Mouse (Mus musculus) forebrain, embryonic 14.5 days (tissue): ENCODE data around the gene Rwdd4a. TPM values are rescaled to one million over a fixed set of nuclear protein-coding genes. Genes with fewer than 3 reads are reported as not detected.

Experiments used
- ATAC-seq: fragments of 200-750 bp; cut with Nextera tagmentation; 2 replicates; pipeline ENCODE4 v1.8.0; 2017; ENCODE audit warnings: mild to moderate bottlenecking, moderate library complexity
- DNase-seq: peaks from one replicate; pipeline ENCODE4 v3.0.0-alpha.2; 2015; ENCODE audit warnings: low spot score
- H3K27ac ChIP-seq: fragments of 300-500 bp; sonication (generic); 2 replicates; pipeline ENCODE4 v1.5.1; 2014; ENCODE audit warnings: low read depth, mild to moderate bottlenecking, control low read depth, low read length, moderate library complexity
- H3K27me3 ChIP-seq: fragments of 300-500 bp; sonication (generic); replicated peaks from 2 replicates; pipeline ENCODE4 v1.6.1; 2014; ENCODE audit warnings: low read length, control low read depth, mixed read lengths; ENCODE audit not compliant: control insufficient read depth, insufficient read depth
- H3K36me3 ChIP-seq: fragments of 300-500 bp; sonication (generic); 2 replicates; pipeline ENCODE4 v1.6.1; 2014; ENCODE audit warnings: low read length, control low read depth; ENCODE audit not compliant: control insufficient read depth, insufficient read depth
- H3K4me1 ChIP-seq: fragments of 300-500 bp; sonication (generic); 2 replicates; pipeline ENCODE4 v1.6.1; 2014; ENCODE audit warnings: antibody characterized with exemption, low read length, control low read depth; ENCODE audit not compliant: control insufficient read depth, insufficient read depth
- H3K4me2 ChIP-seq: fragments of 300-500 bp; sonication (generic); 2 replicates; pipeline ENCODE4 v1.6.1; 2014; ENCODE audit warnings: mild to moderate bottlenecking, control low read depth, low read length
- H3K4me3 ChIP-seq: fragments of 300-500 bp; sonication (generic); 2 replicates; pipeline ENCODE4 v1.5.1; 2014; ENCODE audit warnings: low read depth, low read length, control low read depth
- H3K9ac ChIP-seq: fragments of 300-500 bp; sonication (generic); 2 replicates; pipeline ENCODE4 v1.6.1; 2014; ENCODE audit warnings: mild to moderate bottlenecking, low read length, control low read depth, moderate library complexity
- H3K9me3 ChIP-seq: fragments of 300-500 bp; sonication (generic); replicated peaks from 2 replicates; pipeline ENCODE4 v1.6.1; 2016; ENCODE audit warnings: low read length, control low read depth, mixed read lengths; ENCODE audit not compliant: control insufficient read depth
- WGBS: fragments of 180-500 bp; shearing (Covaris S2); extraction: QIAGEN DNeasy Blood & Tissue Kit; methylation state at CpG from one replicate; pipeline ENCODE4 v1.1.7; 2014; 5-methylcytosine and 5-hydroxymethylcytosine counted together
- polyA plus RNA-seq: library from polyadenylated mRNA; unstranded; fragments of >200 nt; fragmentation: Nextera tagmentation; extraction: Ambion mirVana; gene quantifications from 2 replicates; pipeline ENCODE4 v1.2.1, GENCODE M21; 2014

Gene Rwdd4a
- polyA plus RNA-seq, 1 experiment from 2014 or later, result 49.7 TPM

GRCm38 (mm10) chr8:47513601-47514000, 19.9 kb upstream of the Rwdd4a start:
- Histone ChIP-seq H3K4me1 (no peaks in the 10 kb centered on the region), H3K27me3 (no peaks in the 10 kb centered on the region), H3K27ac (no peak overlapping the region), H3K9ac (no peak overlapping the region), H3K4me3 (no peak overlapping the region), H3K36me3 (peaks cover 76% of the 10 kb centered on the region), H3K4me2 (no peak overlapping the region), H3K9me3 (no peaks in the 10 kb centered on the region)
- ATAC-seq (no peak), DNase-seq (no peak)
- 96% methylated on average over 15 of the region's 15 CpGs for WGBS

- 95% methylated on average over 1 of the region's 1 CpGs for WGBS
- Histone ChIP-seq H3K9me3 (no peaks in the 10 kb centered on the region), H3K27me3 (no peaks in the 10 kb centered on the region), H3K4me2 (no peak overlapping the region), H3K9ac (no peak overlapping the region), H3K4me1 (peaks cover 5% of the 10 kb centered on the region), H3K27ac (no peak overlapping the region), H3K36me3 (peaks cover 55% of the 10 kb centered on the region), H3K4me3 (no peak overlapping the region)
- DNase-seq, result no peak
- ATAC-seq, result no peak
Observed at GRCm38 (mm10) chr8:47528094-47528493, 5.4 kb upstream of the Rwdd4a start.

DNA sequence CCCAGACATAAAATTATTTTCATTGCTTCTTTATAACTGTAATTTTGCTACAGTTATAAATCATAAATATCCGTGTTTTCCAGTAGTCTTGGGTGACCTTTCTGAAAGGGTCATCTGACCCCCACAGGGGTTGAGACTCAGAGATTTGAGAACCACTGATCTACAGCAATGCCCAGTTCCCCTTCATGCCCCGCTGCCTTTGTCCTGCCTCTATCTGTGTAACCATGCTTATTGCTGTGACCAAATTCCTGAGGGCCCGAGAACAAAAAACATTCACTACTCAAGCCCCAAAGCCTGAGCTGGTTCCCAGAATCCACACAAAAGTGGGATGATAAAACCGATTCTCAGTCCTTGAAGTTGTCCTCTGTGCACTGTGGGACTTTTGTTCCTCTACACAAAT, 4.9 kb downstream of the Rwdd4a start:
- DNase-seq, result no peak
- no peak for ATAC-seq
- H3K36me3 ChIP-seq, result peaks cover 38% of the 10 kb centered on the region
- 78% methylated on average over 4 of the region's 4 CpGs for WGBS
- no peak overlapping the region for H3K27ac ChIP-seq
- no peak overlapping the region for H3K4me3 ChIP-seq
- no peak overlapping the region for H3K4me2 ChIP-seq
- H3K9ac ChIP-seq, result no peak overlapping the region
- no peaks in the 10 kb centered on the region for H3K9me3 ChIP-seq
- peaks cover 11% of the 10 kb centered on the region for H3K4me1 ChIP-seq
- H3K27me3 ChIP-seq, result no peaks in the 10 kb centered on the region

GRCm38 (mm10) chr8:47542746-47543145, 9.3 kb downstream of the Rwdd4a start:
- H3K27ac ChIP-seq, result no peak overlapping the region
- H3K36me3 ChIP-seq, result peaks cover 76% of the 10 kb centered on the region
- DNase-seq, result no peak
- H3K4me1 ChIP-seq, result no peaks in the 10 kb centered on the region
- H3K4me3 ChIP-seq, result no peak overlapping the region
- WGBS, result 96% methylated on average over 16 of the region's 16 CpGs
- no peaks in the 10 kb centered on the region for H3K27me3 ChIP-seq
- no peaks in the 10 kb centered on the region for H3K9me3 ChIP-seq
- no peak overlapping the region for H3K4me2 ChIP-seq
- ATAC-seq, result no peak
- no peak overlapping the region for H3K9ac ChIP-seq

GRCm38 (mm10) chr8:47544094-47544493, 10.6 kb downstream of the Rwdd4a start:
- Histone ChIP-seq H3K4me2 (no peak overlapping the region), H3K9ac (no peak overlapping the region), H3K4me1 (no peaks in the 10 kb centered on the region), H3K36me3 (peaks cover 76% of the 10 kb centered on the region), H3K4me3 (no peak overlapping the region), H3K27me3 (no peaks in the 10 kb centered on the region), H3K27ac (no peak overlapping the region), H3K9me3 (no peaks in the 10 kb centered on the region)
- DNase-seq (no peak), ATAC-seq (no peak)
- WGBS, result 91% methylated on average over 5 of the region's 5 CpGs

DNA sequence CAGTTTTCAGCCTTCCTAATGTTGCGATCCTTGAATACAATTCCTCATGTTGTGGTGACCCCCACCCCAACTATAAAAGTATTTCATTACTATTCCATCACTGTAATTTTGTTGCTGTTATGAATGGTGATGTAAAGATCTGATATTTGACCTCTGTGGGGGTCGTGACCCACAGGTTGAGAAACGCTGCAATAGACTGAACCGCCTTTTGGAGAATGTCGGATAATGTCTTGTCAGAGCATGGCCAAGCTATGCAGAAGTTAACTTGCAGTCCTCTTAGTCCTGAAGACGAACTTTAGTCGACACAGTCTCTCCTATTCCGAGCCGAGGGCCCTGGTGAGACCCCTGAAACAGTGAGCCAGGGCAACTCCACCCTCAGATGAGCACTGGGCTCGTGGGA, 13.6 kb downstream of the Rwdd4a start:
- ATAC-seq, result no peak
- 97% methylated on average over 10 of the region's 10 CpGs for WGBS
- H3K36me3 ChIP-seq, result peaks cover 87% of the 10 kb centered on the region
- no peaks in the 10 kb centered on the region for H3K27me3 ChIP-seq
- no peak overlapping the region for H3K9ac ChIP-seq
- no peak for DNase-seq
- no peak overlapping the region for H3K27ac ChIP-seq
- no peaks in the 10 kb centered on the region for H3K9me3 ChIP-seq
- H3K4me3 ChIP-seq, result no peak overlapping the region
- no peak overlapping the region for H3K4me2 ChIP-seq
- no peaks in the 10 kb centered on the region for H3K4me1 ChIP-seq

GRCm38 (mm10) chr8:47553613-47554012, 20.1 kb downstream of the Rwdd4a start:
- no peak overlapping the region for H3K27ac ChIP-seq
- no peak overlapping the region for H3K9ac ChIP-seq
- no peak overlapping the region for H3K4me2 ChIP-seq
- no peaks in the 10 kb centered on the region for H3K27me3 ChIP-seq
- peaks cover 35% of the 10 kb centered on the region for H3K36me3 ChIP-seq
- ATAC-seq, result no peak
- DNase-seq, result peak; percentile 14
- no peaks in the 10 kb centered on the region for H3K9me3 ChIP-seq
- H3K4me3 ChIP-seq, result no peak overlapping the region
- 86% methylated on average over 6 of the region's 6 CpGs for WGBS
- H3K4me1 ChIP-seq, result no peaks in the 10 kb centered on the region

- Histone ChIP-seq H3K4me3 (no peak overlapping the region), H3K36me3 (peaks cover 8% of the 10 kb centered on the region), H3K27ac (no peak overlapping the region), H3K27me3 (no peaks in the 10 kb centered on the region), H3K9me3 (no peaks in the 10 kb centered on the region), H3K9ac (no peak overlapping the region), H3K4me1 (no peaks in the 10 kb centered on the region), H3K4me2 (no peak overlapping the region)
- ATAC-seq (no peak), DNase-seq (no peak)
- 91% methylated on average over 7 of the region's 7 CpGs for WGBS
Observed at GRCm38 (mm10) chr8:47556446-47556845, 23.0 kb downstream of the Rwdd4a start.

- no peaks in the 10 kb centered on the region for H3K27me3 ChIP-seq
- H3K4me2 ChIP-seq, result no peak overlapping the region
- DNase-seq (no peak), ATAC-seq (no peak)
- H3K36me3 ChIP-seq, result 0 out of 2 replicates have a peak, but pooled peaks cover 3% of the 10 kb centered on the region
- no peaks in the 10 kb centered on the region for H3K4me1 ChIP-seq
- H3K27ac ChIP-seq, result no peak overlapping the region
- H3K9ac ChIP-seq, result no peak overlapping the region
- WGBS, result 67% methylated on average over 7 of the region's 7 CpGs
- H3K9me3 ChIP-seq, result no peaks in the 10 kb centered on the region
- H3K4me3 ChIP-seq, result no peak overlapping the region
Observed at GRCm38 (mm10) chr8:47558274-47558673, 24.8 kb downstream of the Rwdd4a start.
